In genomic region chr5:144441831-144442271, GRCm38 (mm10) we compare ENCODE assay signal across 22 mouse cellular contexts.
DNase-seq lines count a peak whose midpoint lies in the region; ATAC-seq and TF ChIP-seq lines count a peak whose summit lies in the region.
"Had no signal": no experiment of that assay in that cellular context is flagged by ENCODE, and none has a peak within 500 bp of the region (broad histone marks: within the 10 kb centered on the region; RNA-seq: fewer than 3 reads in every experiment).

No protein-coding gene starts in this region.

- no peaks in the 10 kb centered on the region for H3K4me1 ChIP-seq in midbrain, postnatal 0 days (ENCODE audit: insufficient read depth, low read length)
- no peaks in the 10 kb centered on the region for H3K4me1 ChIP-seq in midbrain, embryonic 14.5 days (ENCODE audit: control insufficient read depth, insufficient read depth, low read length)
- H3K4me1 ChIP-seq: forebrain, embryonic 12.5 days; heart, embryonic 15.5 days; kidney, embryonic 15.5 days; limb, embryonic 12.5 days; liver, embryonic 12.5 days; megakaryocyte, embryonic 14.5 days had no signal

- H3K36me3 ChIP-seq in midbrain, postnatal 0 days (ENCODE audit: insufficient read depth, low read length): no peaks in the 10 kb centered on the region
- no peaks in the 10 kb centered on the region for H3K36me3 ChIP-seq in midbrain, embryonic 14.5 days (ENCODE audit: control insufficient read depth, insufficient read depth, low read length)
- H3K36me3 ChIP-seq: forebrain, embryonic 12.5 days; heart, embryonic 15.5 days; kidney, embryonic 15.5 days; limb, embryonic 12.5 days; liver, embryonic 12.5 days had no signal

- H3K9me3 ChIP-seq in midbrain, postnatal 0 days (ENCODE audit: low read length): no peaks in the 10 kb centered on the region
- no peaks in the 10 kb centered on the region for H3K9me3 ChIP-seq in midbrain, embryonic 14.5 days (ENCODE audit: control insufficient read depth, low read length)
- H3K9me3 ChIP-seq: forebrain, embryonic 12.5 days; heart, embryonic 15.5 days; kidney, embryonic 15.5 days; limb, embryonic 12.5 days had no signal

- no peaks in the 10 kb centered on the region for H3K27me3 ChIP-seq in midbrain, postnatal 0 days (ENCODE audit: insufficient read depth, low read length)
- H3K27me3 ChIP-seq in midbrain, embryonic 14.5 days (ENCODE audit: control insufficient read depth, insufficient read depth, low read length): no peaks in the 10 kb centered on the region
- H3K27me3 ChIP-seq: forebrain, embryonic 12.5 days; heart, embryonic 15.5 days; kidney, embryonic 15.5 days; limb, embryonic 12.5 days; liver, embryonic 12.5 days; megakaryocyte, embryonic 14.5 days had no signal

- H3K9ac ChIP-seq in midbrain, postnatal 0 days (replicated peaks; ENCODE audit: low read length, poor library complexity, severe bottlenecking): no peak overlapping the region
- no peak overlapping the region for H3K9ac ChIP-seq in midbrain, embryonic 14.5 days (replicated peaks; ENCODE audit: low read length)
- H3K9ac ChIP-seq: forebrain, embryonic 12.5 days; heart, embryonic 15.5 days; kidney, embryonic 15.5 days; limb, embryonic 12.5 days; liver, embryonic 12.5 days had no signal

- H3K4me3 ChIP-seq in midbrain, postnatal 0 days (ENCODE audit: low read depth, low read length): no peak overlapping the region
- H3K4me3 ChIP-seq in midbrain, embryonic 14.5 days (replicated peaks; ENCODE audit: low read depth, low read length): no peak overlapping the region
- H3K4me3 ChIP-seq: forebrain, embryonic 12.5 days; heart, embryonic 15.5 days; kidney, embryonic 15.5 days; limb, embryonic 12.5 days; liver, embryonic 12.5 days; megakaryocyte, embryonic 14.5 days had no signal

- H3K27ac ChIP-seq in midbrain, postnatal 0 days (ENCODE audit: low read depth, low read length): no peak overlapping the region
- no peak overlapping the region for H3K27ac ChIP-seq in midbrain, embryonic 14.5 days (replicated peaks; ENCODE audit: low read depth, low read length)
- H3K27ac ChIP-seq: forebrain, embryonic 12.5 days; heart, embryonic 15.5 days; kidney, embryonic 15.5 days; limb, embryonic 12.5 days; liver, embryonic 12.5 days had no signal

- ATAC-seq in midbrain, postnatal 0 days (ENCODE audit: low FRiP score): no peak
- ATAC-seq in midbrain, embryonic 14.5 days (ENCODE audit: low FRiP score, low TSS enrichment): no peak
- ATAC-seq: intestine, postnatal 0 days; liver, embryonic 12.5 days; midbrain, embryonic 16.5 days had no signal

- TF ChIP-seq CTCF in midbrain, postnatal 0 days (IDR thresholded peaks at IDR 0.05): no peak

- 73% methylated on average over 12 of the region's 12 CpGs for WGBS in midbrain, postnatal 0 days
- WGBS in midbrain, embryonic 14.5 days: 68% methylated on average over 12 of the region's 12 CpGs

- H3K4me2 ChIP-seq in midbrain, postnatal 0 days (ENCODE audit: low read depth, low read length, poor library complexity, severe bottlenecking): no peak overlapping the region
- H3K4me2 ChIP-seq in midbrain, embryonic 14.5 days (ENCODE audit: low read length): no peak overlapping the region
- H3K4me2 ChIP-seq: forebrain, embryonic 12.5 days; heart, embryonic 15.5 days; kidney, embryonic 15.5 days; limb, embryonic 12.5 days; liver, embryonic 12.5 days had no signal

- DNase-seq in cerebellum, postnatal 10 days: peak; percentile 42
- DNase-seq in cerebellum, adult 9-11 months: no peak
- peak; percentile 29 for DNase-seq in midbrain, postnatal 0 days (ENCODE audit: low spot score)
- DNase-seq in midbrain, embryonic 14.5 days: no peak
- DNase-seq in adrenal gland, postnatal 25 days: peak; percentile 73
- DNase-seq in mesoderm, embryonic 11.5 days (ENCODE audit: low read depth, low spot score): peak; percentile 31
- no peak for DNase-seq in thymus, postnatal 10 days (ENCODE audit: low spot score in 2 of 2)
- DNase-seq in spleen, adult 18-20 months: no peak
- DNase-seq: cerebellum, adult 8-10 months; gastrocnemius, postnatal 10 days; heart, adult 18-20 months; lung, adult 2 months; right cerebral cortex, adult 18-20 months; thymus, postnatal 25 days had no signal

Comparison
In these comparisons a context has a peak if more than half of its experiments do, and no peak if none do; other contexts are left out.
1. DNase-seq: peak in cerebellum, postnatal 10 days (2 of 2), midbrain, postnatal 0 days (single experiment), adrenal gland, postnatal 25 days (single experiment) and mesoderm, embryonic 11.5 days (single experiment); none in cerebellum, adult 9-11 months (single experiment), midbrain, embryonic 14.5 days (single experiment), thymus, postnatal 10 days (0 of 2) and spleen, adult 18-20 months (0 of 2).